ENCODE assay signal across 8 mouse cellular contexts in the genomic region with DNA sequence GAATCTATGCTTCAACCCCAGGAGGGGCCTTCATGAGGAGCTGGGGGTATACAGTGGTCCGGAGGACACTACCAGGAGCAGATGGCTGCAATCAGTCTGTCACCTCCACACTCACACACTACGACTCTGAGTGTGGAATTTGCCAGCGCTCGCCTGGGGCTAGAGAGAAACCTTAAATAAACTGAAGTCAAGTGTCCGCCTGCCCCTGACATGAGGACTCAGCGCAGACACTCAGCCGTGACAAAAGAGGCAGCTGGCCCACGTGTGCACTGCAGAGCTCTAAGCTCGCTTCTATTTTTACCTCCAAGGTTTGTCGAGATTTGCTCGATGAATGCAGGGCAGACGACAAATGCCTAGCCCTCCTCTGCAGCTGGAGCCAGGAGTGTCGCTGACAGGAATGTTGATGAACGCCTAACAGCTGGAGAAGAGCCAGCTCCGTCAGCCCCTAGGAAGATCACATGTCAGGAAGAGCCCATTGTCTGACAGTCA. TPM values are rescaled to one million over a fixed set of nuclear protein-coding genes. Genes with fewer than 3 reads are reported as not detected.
DNase-seq lines count a peak whose midpoint lies in the region; TF ChIP-seq lines count a peak whose summit lies in the region.

No protein-coding gene starts in this region.

- DNase-seq in right cerebral cortex, adult 18-20 months: peak; percentile 33
- no peak for DNase-seq in right cerebral cortex, postnatal 25 days
- DNase-seq in heart, adult 18-20 months: peak; percentile 75 to 87
- DNase-seq in kidney, adult 11 months: peak; percentile 46
- peak; percentile 30 for DNase-seq in lung, postnatal 25 days (ENCODE audit: low spot score)
- DNase-seq in T-cell, adult 2 months (ENCODE audit: low spot score): no peak
- no peak for DNase-seq in layer of hippocampus, postnatal 36 days
- DNase-seq in layer of hippocampus, adult 2 months (ENCODE audit: low spot score in 2 of 2): no peak

- H3K4me3 ChIP-seq in layer of hippocampus, adult 2 months: no peak overlapping the region

- TF ChIP-seq CTCF in layer of hippocampus, adult 2 months (conservative IDR thresholded peaks at IDR 0.05): no peak

- no peak overlapping the region for H3K27ac ChIP-seq in layer of hippocampus, adult 2 months

RNA-seq across cellular contexts. Expression of a gene that starts 30.7 kb away (rescaled TPM):
- total RNA-seq in heart, adult 18-20 months (2021): 1 to 10 TPM; 1.3 to 3.1 TPM
- not detected for total RNA-seq in layer of hippocampus, postnatal 36 days (2021)
- total RNA-seq in layer of hippocampus, adult 2 months (2021): not detected

RNA-seq across cellular contexts. Expression of a gene that starts 36.7 kb away (rescaled TPM):
- total RNA-seq in heart, adult 18-20 months (2021): over 10,000 TPM; 19,183 to 21,770 TPM
- under 1 TPM in 1 of 2 experiments, not detected in 1; 0.37 TPM for total RNA-seq in layer of hippocampus, postnatal 36 days (2021)
- under 1 TPM in 1 of 2 experiments, not detected in 1; 0.49 TPM for total RNA-seq in layer of hippocampus, adult 2 months (2021)

Comparison
In these comparisons a context has a peak if more than half of its experiments do, and no peak if none do; other contexts are left out.
1. DNase-seq: peak in right cerebral cortex, adult 18-20 months (single experiment), heart, adult 18-20 months (2 of 2), kidney, adult 11 months (single experiment) and lung, postnatal 25 days (single experiment); none in right cerebral cortex, postnatal 25 days (single experiment), T-cell, adult 2 months (single experiment), layer of hippocampus, postnatal 36 days (0 of 2) and layer of hippocampus, adult 2 months (0 of 2).
2. RNA of a gene that starts 36.7 kb away (total RNA-seq): 19,183 to 21,770 TPM in heart, adult 18-20 months; 0.49 TPM in layer of hippocampus, adult 2 months and 0.37 TPM in layer of hippocampus, postnatal 36 days; every median in the first group is over 1,000 times any median in the second.